Mouse (Mus musculus): ENCODE measurements around the gene Prrt3. TPM values are rescaled to one million over a fixed set of nuclear protein-coding genes. Genes with fewer than 3 reads are reported as not detected.

Prrt3 gene
- not detected in 2 replicates for polyA plus RNA-seq (2012; ENCODE audit: insufficient read depth, insufficient read length, low replicate concordance, missing spikeins)

DNA sequence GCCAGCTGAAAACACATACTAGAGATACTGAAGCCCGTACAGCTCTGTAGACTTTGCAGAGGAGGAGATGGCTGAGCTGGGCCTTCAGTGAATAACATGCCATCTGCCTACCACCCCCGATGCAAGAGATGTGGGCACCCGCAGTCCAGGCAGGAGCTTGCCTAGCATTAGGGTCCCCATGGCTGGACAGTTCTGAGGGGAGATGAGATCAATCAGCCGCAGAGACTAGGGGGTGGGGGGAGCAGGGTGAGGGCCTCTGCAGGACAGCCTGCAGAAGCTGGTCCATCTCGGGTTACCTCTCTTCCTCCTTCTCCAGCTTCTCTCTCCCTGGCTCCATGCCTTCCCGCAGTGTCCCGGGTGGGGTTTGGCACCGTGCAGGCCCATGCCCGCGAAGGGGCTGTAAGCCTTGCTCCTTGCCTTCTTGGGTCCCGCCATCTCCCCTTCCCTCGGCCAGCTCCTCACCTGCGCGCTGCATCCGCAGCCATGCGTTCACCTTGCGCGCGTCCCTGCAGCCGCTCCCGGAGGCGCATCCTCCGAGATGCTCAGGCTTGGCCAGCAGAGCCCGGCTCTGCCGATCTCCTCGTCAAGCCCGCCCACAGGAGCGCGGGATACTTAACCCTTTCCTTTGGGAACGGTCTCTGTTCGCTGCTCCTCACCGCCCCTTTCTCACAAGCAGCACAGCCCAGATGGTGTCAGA lies at the start of gene Prrt3:
TSS of gene Prrt3 (minus strand) at position 544 of the 697 bp plus-strand sequence.
- Histone ChIP-seq H3K4me3 (ENCODE audit: insufficient read depth, low read depth, low read length) (peak within 1 kb of the TSS; percentile 83), H3K4me1 (ENCODE audit: control insufficient read depth, insufficient read depth, low read length) (peaks cover 7% of the 10 kb centered on the region; the same call in 1 of the 2 replicates), H3K27ac (ENCODE audit: insufficient read depth, low read depth, low read length) (peak within 1 kb of the TSS; percentile 17; the same call in 1 of the 2 replicates)
- TF ChIP-seq POLR2A (IDR thresholded peaks at IDR 0.05; ENCODE audit: insufficient read depth, low read depth, low read length) (peak; percentile 58; the same call in 1 of the 2 replicates), CTCF (IDR thresholded peaks at IDR 0.05; ENCODE audit: insufficient read depth, low read depth, low read length) (no peak)
- WGBS, result 1% methylated on average over 32 of the region's 32 CpGs

DNA sequence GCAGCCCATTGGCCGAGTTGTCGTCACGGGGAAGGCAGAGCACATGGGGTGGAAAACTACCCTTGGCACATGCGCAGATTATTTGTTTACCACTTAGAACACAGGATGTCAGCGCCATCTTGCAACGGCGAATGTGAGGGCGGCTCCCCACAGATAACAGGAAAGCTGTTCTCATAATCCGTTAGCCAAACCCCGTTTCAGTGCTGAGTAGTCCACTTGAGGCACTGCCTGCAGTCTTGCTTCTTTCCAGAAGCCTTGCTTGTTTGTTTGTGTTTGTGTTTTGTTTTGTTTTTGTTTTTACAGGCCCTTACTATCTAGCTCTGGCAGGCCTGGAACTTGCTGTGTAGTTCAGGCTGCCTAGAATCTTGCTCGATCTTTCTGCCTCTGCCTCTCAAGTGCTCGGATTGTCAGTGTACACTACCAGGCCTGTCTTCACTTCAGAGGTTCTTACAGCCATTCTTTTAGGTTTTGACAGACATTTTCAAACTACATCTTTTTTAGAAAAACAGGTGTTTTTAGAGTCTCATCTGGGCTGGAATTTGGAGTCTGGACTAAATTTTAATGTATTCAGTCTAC lies 42.3 kb upstream of the Prrt3 start:
- Histone ChIP-seq H3K27ac (ENCODE audit: insufficient read depth, low read depth, low read length) (no peak overlapping the region), H3K4me1 (ENCODE audit: control insufficient read depth, insufficient read depth, low read length) (no peaks in the 10 kb centered on the region), H3K4me3 (ENCODE audit: insufficient read depth, low read depth, low read length) (no peak overlapping the region)
- 91% methylated on average over 12 of the region's 12 CpGs for WGBS
- no peak for TF ChIP-seq CTCF (IDR thresholded peaks at IDR 0.05; ENCODE audit: insufficient read depth, low read depth, low read length)
- TF ChIP-seq POLR2A (IDR thresholded peaks at IDR 0.05; ENCODE audit: insufficient read depth, low read depth, low read length), result no peak

- WGBS, result 89% methylated on average over 6 of the region's 6 CpGs
- Histone ChIP-seq H3K4me3 (ENCODE audit: insufficient read depth, low read depth, low read length) (no peak overlapping the region), H3K27ac (ENCODE audit: insufficient read depth, low read depth, low read length) (no peak overlapping the region), H3K4me1 (ENCODE audit: control insufficient read depth, insufficient read depth, low read length) (no peaks in the 10 kb centered on the region)
- TF ChIP-seq POLR2A (IDR thresholded peaks at IDR 0.05; ENCODE audit: insufficient read depth, low read depth, low read length) (no peak), CTCF (IDR thresholded peaks at IDR 0.05; ENCODE audit: insufficient read depth, low read depth, low read length) (no peak)
Measured at GRCm38 (mm10) chr6:113541610-113542009, 39.9 kb upstream of the Prrt3 start.

- H3K27ac ChIP-seq (ENCODE audit: insufficient read depth, low read depth, low read length), result no peak overlapping the region
- 89% methylated on average over 7 of the region's 7 CpGs for WGBS
- no peaks in the 10 kb centered on the region for H3K4me1 ChIP-seq (ENCODE audit: control insufficient read depth, insufficient read depth, low read length)
- TF ChIP-seq CTCF (IDR thresholded peaks at IDR 0.05; ENCODE audit: insufficient read depth, low read depth, low read length), result no peak
- no peak for TF ChIP-seq POLR2A (IDR thresholded peaks at IDR 0.05; ENCODE audit: insufficient read depth, low read depth, low read length)
- no peak overlapping the region for H3K4me3 ChIP-seq (ENCODE audit: insufficient read depth, low read depth, low read length)
Measured at GRCm38 (mm10) chr6:113534886-113535285, 33.2 kb upstream of the Prrt3 start.

DNA sequence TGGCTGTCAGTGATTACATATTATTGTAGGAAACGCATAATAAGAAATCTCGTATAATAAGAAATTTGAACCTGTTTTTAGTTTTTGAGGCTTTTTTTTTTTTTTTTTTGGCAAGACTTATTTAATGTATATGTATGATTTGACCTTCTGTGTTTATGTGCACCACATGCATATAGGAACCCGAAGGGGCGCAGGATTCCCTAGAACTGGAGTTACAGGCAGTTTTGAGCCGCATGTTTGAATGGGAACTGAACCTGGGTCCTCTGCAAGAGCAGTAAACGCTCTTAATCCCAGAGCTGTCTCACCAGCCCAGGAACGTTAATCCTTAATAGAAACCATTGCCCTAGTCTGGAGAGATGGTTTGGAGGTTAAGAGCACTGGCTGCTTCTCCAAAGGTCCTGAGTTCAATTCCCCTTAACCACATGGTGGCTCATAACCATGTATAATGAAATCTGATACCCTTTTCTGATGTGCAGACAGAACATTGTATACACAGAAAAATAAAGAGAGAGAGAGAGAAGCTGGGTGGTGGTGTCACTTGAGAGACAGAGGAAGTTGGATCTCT lies 30.2 kb upstream of the Prrt3 start:
- WGBS, result 3% methylated on average over 7 of the region's 7 CpGs
- TF ChIP-seq POLR2A (IDR thresholded peaks at IDR 0.05; ENCODE audit: insufficient read depth, low read depth, low read length) (no peak), CTCF (IDR thresholded peaks at IDR 0.05; ENCODE audit: insufficient read depth, low read depth, low read length) (no peak)
- Histone ChIP-seq H3K4me3 (ENCODE audit: insufficient read depth, low read depth, low read length) (peak overlapping the region; percentile 77), H3K27ac (ENCODE audit: insufficient read depth, low read depth, low read length) (no peak overlapping the region), H3K4me1 (ENCODE audit: control insufficient read depth, insufficient read depth, low read length) (no peaks in the 10 kb centered on the region)

DNA sequence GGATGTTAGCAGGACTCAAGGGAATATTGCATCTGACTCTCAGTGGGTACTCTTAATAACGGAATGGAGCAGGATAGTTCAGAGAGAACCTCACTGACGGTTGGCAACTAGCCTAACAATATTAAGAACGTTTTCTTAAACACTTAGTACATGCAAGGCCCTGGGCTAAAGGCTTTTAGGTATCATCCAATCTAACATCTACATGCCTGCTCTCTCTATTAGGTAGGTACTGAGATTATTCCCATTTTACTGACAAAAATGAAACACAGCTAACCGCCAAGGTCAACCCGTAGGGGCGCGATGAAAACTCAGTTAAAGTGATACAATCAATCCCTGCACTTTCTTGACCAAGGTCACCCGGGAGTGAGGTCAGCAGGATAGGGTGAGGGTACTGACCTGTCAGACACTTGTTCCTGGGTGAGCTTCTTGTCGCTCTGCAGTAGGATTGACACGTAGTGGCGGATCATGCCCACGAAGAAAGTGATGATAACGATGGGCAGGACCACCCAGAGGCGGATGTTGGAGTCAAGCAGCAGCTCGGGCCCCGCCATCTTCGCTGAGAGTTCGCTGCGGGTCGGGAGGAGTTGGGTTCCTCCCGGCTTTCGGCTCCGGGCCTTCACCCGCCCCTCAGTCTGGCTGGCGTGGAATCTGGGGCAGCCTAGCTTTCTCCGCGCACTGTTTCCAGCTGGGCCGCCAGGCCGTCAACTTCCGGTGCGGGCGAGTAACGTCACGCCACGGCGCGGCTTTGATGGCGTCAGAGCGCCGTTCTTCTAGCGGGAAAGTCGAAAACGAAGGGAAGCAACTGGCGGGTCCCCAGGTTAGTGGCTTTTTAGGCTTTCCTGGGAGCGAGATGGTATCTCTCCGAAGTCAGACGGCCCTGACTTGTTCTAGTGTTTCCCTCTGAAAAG lies 29.5 kb upstream of the Prrt3 start, which contains the start of the genes Emc3 and Fancd2:
TSS of gene Emc3 (minus strand) at position 721 of the 908 bp plus-strand sequence.
TSS of gene Fancd2 (plus strand) at position 751 of the 908 bp plus-strand sequence.
- WGBS, result under 1% methylated on average over 47 of the region's 47 CpGs
- peak within 1 kb of the TSS; percentile 77 for H3K4me3 ChIP-seq (ENCODE audit: insufficient read depth, low read depth, low read length)
- TF ChIP-seq POLR2A (IDR thresholded peaks at IDR 0.05; ENCODE audit: insufficient read depth, low read depth, low read length), result peak; percentile 75
- no peak for TF ChIP-seq CTCF (IDR thresholded peaks at IDR 0.05; ENCODE audit: insufficient read depth, low read depth, low read length)
- no peaks in the 10 kb centered on the region for H3K4me1 ChIP-seq (ENCODE audit: control insufficient read depth, insufficient read depth, low read length)
- H3K27ac ChIP-seq (ENCODE audit: insufficient read depth, low read depth, low read length), result no peak within 1 kb of the TSS; the same call in 1 of the 2 replicates

- no peak for TF ChIP-seq CTCF (IDR thresholded peaks at IDR 0.05; ENCODE audit: insufficient read depth, low read depth, low read length)
- 75% methylated on average over 8 of the region's 8 CpGs for WGBS
- no peak overlapping the region for H3K4me3 ChIP-seq (ENCODE audit: insufficient read depth, low read depth, low read length)
- no peak overlapping the region for H3K27ac ChIP-seq (ENCODE audit: insufficient read depth, low read depth, low read length)
- no peaks in the 10 kb centered on the region for H3K4me1 ChIP-seq (ENCODE audit: control insufficient read depth, insufficient read depth, low read length)
Measured at GRCm38 (mm10) chr6:113523420-113523819, 21.7 kb upstream of the Prrt3 start.

DNA sequence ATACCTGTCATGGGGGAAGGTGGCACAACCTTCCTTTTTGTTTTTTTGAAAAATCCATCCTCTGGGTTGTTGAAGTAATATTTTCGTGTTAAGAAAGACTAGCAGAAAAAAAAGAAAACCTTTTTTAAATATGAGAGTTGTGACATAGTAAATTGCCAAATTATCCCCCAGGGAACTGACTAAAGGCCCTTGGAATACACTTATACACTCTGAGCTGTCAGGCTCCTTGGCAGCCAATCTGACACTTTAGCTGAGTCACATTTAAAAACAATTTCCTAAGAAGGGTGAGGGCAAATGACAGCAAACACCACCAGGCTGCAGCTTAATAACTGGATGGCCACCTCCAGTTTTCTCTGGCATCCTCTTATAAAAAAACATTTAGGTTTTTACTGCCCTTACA lies 20.6 kb upstream of the Prrt3 start:
- H3K27ac ChIP-seq (ENCODE audit: insufficient read depth, low read depth, low read length), result no peak overlapping the region
- no peak for TF ChIP-seq POLR2A (IDR thresholded peaks at IDR 0.05; ENCODE audit: insufficient read depth, low read depth, low read length)
- WGBS, result 66% methylated on average over 1 of the region's 1 CpGs

More for the DNA sequence above, 20.6 kb upstream of the Prrt3 start:
- Histone ChIP-seq H3K4me1 (ENCODE audit: control insufficient read depth, insufficient read depth, low read length) (no peaks in the 10 kb centered on the region), H3K4me3 (ENCODE audit: insufficient read depth, low read depth, low read length) (no peak overlapping the region)

Measured in olfactory bulb, adult 2 months (tissue).